In genomic region chr13:51360441-51360962, GRCm38 (mm10) we compare ENCODE assay signal across 18 mouse cellular contexts. TPM values are rescaled to one million over a fixed set of nuclear protein-coding genes. Genes with fewer than 3 reads are reported as not detected.
"Had no signal": no experiment of that assay in that cellular context is flagged by ENCODE, and none has a peak within 500 bp of the region (broad histone marks: within the 10 kb centered on the region; RNA-seq: fewer than 3 reads in every experiment).

No protein-coding gene starts in this region.

- H3K27me3 ChIP-seq: liver, embryonic 15.5 days; megakaryocyte, embryonic 14.5 days; midbrain, embryonic 13.5 days; midbrain, embryonic 15.5 days; neural tube, embryonic 12.5 days; stomach, embryonic 15.5 days had no signal

- H3K9ac ChIP-seq: liver, embryonic 15.5 days; liver, postnatal 0 days; midbrain, embryonic 13.5 days; midbrain, embryonic 15.5 days; neural tube, embryonic 12.5 days; stomach, embryonic 15.5 days had no signal

- H3K9me3 ChIP-seq: liver, embryonic 15.5 days; midbrain, embryonic 13.5 days; midbrain, embryonic 15.5 days; neural tube, embryonic 12.5 days; stomach, embryonic 15.5 days had no signal

- H3K4me2 ChIP-seq: liver, embryonic 15.5 days; midbrain, embryonic 11.5 days; midbrain, embryonic 13.5 days; midbrain, embryonic 15.5 days; neural tube, embryonic 12.5 days; stomach, embryonic 15.5 days had no signal

- H3K4me3 ChIP-seq: liver, embryonic 15.5 days; megakaryocyte, embryonic 14.5 days; midbrain, embryonic 13.5 days; midbrain, embryonic 15.5 days; neural tube, embryonic 12.5 days; stomach, embryonic 15.5 days had no signal

- DNase-seq: liver, postnatal 0 days; lung, adult 2 months; lung, postnatal 14 days; lung, postnatal 36 days; right cerebral cortex, postnatal 14 days; thymus, adult 2 months; thymus, postnatal 25 days; thymus, postnatal 4 days had no signal

- ATAC-seq: liver, postnatal 0 days; midbrain, embryonic 13.5 days; midbrain, embryonic 15.5 days had no signal

- H3K4me1 ChIP-seq: liver, embryonic 15.5 days; megakaryocyte, embryonic 14.5 days; neural tube, embryonic 12.5 days had no signal

- H3K36me3 ChIP-seq: liver, embryonic 15.5 days; midbrain, embryonic 13.5 days; midbrain, embryonic 15.5 days; neural tube, embryonic 12.5 days; stomach, embryonic 15.5 days had no signal

- H3K27ac ChIP-seq: liver, embryonic 15.5 days; macrophage; midbrain, embryonic 13.5 days; midbrain, embryonic 15.5 days; neural tube, embryonic 12.5 days; stomach, embryonic 15.5 days; stomach, postnatal 0 days had no signal

RNA-seq across cellular contexts. Expression of gene S1pr3, which starts 47.9 kb away (rescaled TPM):
- total RNA-seq: monocyte, adult 5-6 weeks had no signal
- polyA plus RNA-seq: macrophage had no signal
